Mouse (Mus musculus): ENCODE data around the gene 3110040M04Rik.

GRCm38 (mm10) chr1:151167297-151168047, 36.4 kb upstream of the 3110040M04Rik start:
- TF ChIP-seq CTCF (IDR thresholded peaks at IDR 0.05; ENCODE audit: low read depth) (no peak), EP300 (IDR thresholded peaks at IDR 0.05; ENCODE audit: low read depth) (no peak)

Data from heart, postnatal 0 days (tissue).